Mouse (Mus musculus) retina, postnatal 7 days (tissue): ENCODE measurements around the gene Atad1.
"Not testable (repeated sequence)": the region's sequence is repeated elsewhere in the genome, so short reads cannot be mapped to it uniquely, and the experiment has no call there.

Experiments used
- DNase-seq: peaks from one replicate; pipeline ENCODE4 v3.0.0-alpha.2; 2012; ENCODE audit warnings: low read depth, low spot score

Atad1 gene

DNA sequence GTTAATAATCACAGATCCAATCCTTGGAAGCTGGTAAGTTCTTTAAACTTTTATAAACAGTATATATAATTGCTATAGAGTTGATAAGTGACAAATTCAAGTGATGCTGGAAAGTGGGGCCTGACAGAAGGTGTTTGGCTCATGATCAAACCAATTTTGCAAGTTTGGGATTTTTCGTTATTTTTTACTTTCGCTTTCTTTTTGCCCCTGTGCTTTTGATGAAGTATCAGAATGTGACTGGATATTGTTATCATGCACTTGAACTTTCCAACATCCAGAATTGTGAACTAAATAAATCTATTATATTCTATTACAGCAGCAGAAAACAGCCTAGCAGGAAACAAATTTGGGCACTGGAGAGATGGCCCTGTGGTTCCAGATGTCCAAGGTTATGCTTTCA, 58.7 kb downstream of the Atad1 start:
- no peak for DNase-seq

DNA sequence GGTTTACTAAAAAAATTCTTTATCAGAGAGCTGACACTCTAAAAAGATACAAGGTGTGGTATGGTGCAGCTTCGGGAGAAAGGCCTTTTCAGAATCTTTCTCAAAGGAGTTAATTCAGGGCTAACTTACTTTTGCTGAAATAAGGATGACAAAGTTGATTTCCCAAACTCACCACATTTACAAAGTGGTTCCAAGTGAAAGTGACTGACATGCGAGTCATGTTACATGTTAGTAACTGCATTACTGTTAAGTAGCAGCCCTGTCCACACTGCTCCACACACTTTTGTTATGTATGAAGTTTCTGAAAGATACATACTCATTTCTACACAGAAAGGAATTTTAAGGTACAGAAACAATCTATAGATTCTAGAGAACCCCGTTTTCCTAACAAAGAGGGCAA, 63.8 kb downstream of the Atad1 start:
- no peak for DNase-seq

DNA sequence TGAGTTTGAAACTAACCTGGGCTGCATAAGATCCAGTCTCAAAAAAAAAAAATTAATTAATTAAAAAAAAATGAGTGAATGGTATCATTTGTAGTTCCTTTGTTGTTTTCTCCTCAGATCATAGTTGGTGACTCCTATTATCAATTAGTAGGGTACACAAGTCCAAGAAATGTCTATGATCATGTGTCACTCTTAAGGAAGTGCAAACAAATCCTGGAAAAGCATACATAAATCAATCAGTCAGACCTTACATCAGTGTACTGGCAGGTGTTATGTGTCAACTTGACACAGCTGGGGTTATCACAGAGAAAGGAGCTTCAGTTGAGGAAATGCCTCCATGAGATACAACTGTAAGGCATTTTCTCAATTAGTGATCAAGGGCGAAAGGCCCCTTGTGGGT, 71.8 kb downstream of the Atad1 start:
- not testable (repeated sequence) for DNase-seq

- no peak for DNase-seq
Measured at GRCm38 (mm10) chr19:32665243-32665642, 74.3 kb downstream of the Atad1 start.

DNA sequence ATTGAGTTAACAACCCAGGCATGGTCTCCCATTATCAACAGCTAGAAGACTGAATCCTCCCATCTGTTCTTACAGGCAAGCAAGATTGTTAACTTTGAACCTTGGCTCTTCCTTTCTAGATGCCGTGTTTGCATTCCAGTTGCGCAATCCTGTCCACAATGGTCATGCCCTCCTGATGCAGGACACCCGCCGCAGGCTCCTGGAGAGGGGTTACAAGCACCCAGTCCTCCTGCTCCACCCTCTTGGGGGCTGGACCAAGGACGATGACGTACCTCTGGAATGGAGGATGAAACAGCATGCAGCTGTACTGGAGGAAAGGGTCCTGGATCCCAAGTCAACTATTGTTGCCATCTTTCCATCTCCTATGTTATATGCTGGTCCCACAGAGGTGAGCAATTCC, 76.7 kb downstream of the Atad1 start:
- no peak for DNase-seq

GRCm38 (mm10) chr19:32659346-32659745, 80.2 kb downstream of the Atad1 start:
- no peak for DNase-seq

DNA sequence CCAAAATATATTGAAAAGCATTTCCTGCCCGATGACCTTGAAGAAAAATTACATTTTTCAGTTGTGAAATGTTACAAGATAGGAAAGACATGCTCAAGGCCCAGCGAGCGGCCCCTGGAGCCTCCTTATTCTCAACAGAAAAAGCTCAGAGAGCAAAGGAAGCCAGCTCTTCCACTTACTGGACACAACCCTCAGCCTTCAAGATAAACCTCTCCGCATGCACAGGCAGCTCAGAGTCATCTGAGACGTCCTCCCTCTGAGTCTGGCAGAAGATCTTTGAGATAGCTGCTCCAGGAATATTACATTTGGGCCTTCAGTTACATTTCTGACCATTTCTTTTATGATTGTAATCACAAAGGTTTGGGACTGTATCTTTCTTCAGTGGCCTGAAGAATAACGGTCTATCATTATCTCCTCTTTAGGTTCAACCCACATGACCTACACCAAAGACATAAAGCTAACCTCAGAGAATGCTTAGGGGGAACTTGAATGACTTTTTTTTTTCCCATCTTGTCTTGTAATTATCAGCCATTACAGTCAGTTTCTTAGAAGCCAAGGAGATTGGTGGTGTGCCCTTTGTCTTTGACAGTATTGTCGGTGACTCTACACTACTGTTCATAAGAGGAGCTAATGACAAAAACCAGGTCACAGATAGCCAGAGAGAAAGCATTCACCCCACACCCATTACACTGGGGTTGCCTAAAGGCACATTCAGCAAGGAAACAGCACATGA, 85.8 kb downstream of the Atad1 start:
- DNase-seq: no peak

GRCm38 (mm10) chr19:32653122-32653521, 86.5 kb downstream of the Atad1 start:
- DNase-seq: no peak

DNA sequence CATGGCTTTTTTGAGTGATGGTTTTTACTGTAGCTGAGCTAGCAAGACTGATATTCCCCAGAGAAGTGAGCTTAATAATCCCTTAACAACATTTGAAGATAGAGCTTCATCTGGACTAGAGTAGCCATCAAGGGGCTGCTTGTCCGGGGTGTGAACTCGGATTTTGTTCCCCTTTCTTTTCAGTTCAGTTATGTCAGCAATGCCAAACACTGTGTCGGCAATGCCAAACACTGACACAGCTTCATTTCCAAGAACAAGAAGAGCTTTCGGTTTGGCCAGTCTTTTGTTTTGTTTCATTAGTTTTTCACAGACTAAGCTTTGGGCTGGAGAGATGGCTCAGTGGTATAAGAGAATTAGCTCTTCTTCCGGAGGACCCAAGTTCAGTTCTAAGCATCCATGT, 88.5 kb downstream of the Atad1 start:
- DNase-seq: no peak

- DNase-seq: no peak
Measured at GRCm38 (mm10) chr19:32648019-32648571, 91.5 kb downstream of the Atad1 start.

DNA sequence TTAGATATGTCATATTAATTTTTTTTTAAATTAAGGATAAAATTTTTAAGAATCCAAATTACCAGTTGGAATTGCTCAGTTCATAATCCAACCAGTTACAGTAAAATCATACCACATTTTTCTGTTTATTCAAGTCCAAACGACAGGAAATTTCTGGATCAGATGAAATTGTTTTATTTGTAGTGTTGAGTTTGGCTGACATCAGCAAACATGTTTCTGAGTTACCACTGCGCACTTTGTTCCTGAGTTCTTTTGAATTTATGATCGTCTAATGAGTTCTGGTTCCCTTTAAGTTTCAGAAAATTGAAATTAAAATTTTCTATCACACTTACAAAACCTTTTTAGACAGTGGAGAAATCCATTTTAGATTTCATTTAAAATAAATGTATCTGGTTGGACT, 93.2 kb downstream of the Atad1 start:
- no peak for DNase-seq

DNA sequence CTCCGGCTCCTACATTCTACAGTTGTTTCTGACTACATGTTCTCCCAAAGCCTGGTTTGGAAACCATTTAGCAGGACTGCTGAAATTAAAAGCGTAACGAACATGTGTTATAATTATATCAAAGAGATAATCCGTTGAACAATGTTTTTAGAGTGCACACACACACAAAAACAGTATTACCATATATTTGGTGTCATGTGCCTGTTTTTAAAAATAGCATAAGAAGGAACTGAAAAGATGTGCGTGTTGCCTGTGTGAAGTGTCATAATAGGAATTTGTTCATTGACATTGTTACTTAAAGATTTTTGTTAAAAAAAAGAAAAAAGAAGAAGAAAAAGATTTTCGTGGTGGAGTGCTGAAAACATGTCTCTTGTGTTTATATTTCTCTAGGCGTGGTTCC, 93.6 kb downstream of the Atad1 start:
- no peak for DNase-seq

GRCm38 (mm10) chr19:32643642-32644041, 95.9 kb downstream of the Atad1 start:
- DNase-seq: no peak

- DNase-seq: no peak
Measured at GRCm38 (mm10) chr19:32641995-32642394, 97.6 kb downstream of the Atad1 start.

GRCm38 (mm10) chr19:32641535-32641934, 98.1 kb downstream of the Atad1 start:
- DNase-seq: no peak

DNA sequence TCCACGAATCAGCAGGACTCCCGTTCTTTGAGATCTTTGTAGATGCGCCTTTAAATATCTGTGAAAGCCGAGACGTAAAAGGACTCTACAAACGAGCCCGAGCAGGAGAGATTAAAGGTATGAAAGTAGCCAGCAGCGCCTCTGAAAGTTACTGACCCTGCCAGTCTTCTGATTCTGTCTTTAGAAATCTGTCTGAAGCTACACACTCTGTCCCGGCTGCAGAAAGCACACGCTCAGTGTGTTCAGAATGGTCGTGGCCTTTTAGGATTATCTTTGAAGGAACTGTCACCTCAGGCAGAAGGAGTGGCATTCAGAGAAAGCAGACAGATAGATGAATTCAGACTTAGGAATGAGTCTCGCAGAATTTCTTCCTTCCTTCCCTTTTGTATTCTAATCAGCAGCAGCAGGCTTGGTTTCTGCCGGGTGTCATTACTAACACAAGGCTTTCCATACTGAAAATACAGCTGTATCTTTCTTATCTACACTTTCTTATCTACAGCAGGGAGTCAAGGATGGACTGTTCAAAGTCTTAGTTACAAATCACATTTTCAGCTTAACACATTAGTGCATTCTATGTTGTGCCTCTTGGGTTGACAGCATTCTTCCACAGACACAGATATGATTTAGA, 101.2 kb downstream of the Atad1 start:
- DNase-seq: no peak

DNA sequence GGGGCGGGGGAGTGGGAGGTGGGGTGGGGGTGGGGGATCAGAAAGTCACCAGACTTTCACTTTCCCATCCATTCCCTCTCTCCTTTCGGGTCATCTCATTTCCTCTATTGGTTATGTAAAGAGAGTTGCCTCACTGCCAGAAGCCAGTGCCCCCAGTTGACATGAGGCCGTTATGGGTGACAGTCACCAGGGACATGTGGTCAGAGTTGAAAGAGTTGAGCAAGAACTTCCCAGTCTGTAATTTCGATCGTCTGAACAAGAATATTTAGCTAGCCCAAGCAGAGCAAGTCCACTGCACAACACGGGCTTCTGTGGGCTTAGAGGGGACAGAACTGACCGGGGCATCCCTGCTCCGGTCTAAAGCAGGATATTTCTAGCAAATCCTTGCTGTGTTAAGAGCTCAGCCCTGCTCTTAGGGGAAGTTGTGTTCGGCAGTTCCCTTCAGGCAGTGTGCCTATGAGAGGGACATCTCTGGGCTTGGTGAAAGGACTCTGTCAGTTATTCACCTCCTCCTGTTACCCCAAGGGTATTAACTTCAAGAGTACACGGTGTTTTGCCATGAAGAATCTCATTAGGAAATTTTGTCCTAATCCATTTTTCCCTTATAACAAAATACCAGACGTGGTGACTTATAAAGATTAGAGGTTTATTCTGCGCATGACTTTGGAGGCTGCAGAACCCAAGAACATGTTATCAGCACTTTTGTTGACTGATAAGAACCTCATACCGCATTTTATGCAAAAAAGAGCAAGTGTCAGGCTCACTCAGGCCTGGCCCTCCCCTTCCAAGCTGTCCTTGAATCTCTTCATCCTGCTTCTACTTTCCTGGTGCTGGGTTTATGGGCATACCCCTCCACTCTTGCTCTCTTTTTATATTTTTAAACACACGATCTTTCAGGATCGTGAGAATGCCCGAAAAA, 102.0 kb downstream of the Atad1 start:
- no peak for DNase-seq

DNA sequence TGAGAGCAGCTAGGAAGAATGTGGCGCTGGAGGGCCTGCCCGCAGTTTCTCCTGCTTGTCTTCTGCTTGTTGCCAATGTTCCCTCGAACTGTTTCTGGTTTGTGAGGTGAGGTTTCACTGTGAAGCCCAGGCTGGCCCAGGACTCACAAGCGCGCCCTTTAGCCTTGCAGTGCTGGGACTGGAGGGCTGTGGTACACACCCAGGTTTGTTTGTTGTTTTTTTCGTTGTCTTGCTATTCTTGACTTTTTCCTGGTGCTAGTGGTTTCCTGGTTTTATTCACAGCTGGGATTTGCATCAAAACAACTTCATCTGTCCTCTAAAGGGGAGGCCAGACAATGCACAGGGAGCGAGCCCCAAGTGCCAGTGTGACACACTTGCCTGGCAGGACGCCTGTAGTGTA, 104.7 kb downstream of the Atad1 start:
- no peak for DNase-seq

GRCm38 (mm10) chr19:32628572-32629132, 110.9 kb downstream of the Atad1 start:
- no peak for DNase-seq

DNA sequence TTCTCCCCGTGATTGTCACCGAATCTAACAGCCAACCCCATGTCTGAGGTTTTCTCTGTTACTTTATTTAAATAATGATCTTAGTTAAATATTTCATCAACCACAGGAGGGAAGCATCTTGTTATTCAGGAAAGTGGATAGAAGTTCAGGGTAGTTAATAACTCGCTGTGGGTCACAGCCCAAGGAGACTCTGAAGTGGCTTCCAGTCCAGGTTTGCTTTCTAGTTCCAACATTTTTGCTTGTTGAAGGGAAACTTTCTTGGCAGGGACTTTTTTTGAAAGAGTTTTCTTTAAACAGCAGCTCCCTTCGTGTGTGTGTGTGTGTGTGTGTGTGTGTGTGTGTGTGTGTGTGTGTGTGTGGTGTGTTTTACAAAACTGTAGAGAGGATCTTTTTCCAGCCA, 112.0 kb downstream of the Atad1 start:
- no peak for DNase-seq

DNA sequence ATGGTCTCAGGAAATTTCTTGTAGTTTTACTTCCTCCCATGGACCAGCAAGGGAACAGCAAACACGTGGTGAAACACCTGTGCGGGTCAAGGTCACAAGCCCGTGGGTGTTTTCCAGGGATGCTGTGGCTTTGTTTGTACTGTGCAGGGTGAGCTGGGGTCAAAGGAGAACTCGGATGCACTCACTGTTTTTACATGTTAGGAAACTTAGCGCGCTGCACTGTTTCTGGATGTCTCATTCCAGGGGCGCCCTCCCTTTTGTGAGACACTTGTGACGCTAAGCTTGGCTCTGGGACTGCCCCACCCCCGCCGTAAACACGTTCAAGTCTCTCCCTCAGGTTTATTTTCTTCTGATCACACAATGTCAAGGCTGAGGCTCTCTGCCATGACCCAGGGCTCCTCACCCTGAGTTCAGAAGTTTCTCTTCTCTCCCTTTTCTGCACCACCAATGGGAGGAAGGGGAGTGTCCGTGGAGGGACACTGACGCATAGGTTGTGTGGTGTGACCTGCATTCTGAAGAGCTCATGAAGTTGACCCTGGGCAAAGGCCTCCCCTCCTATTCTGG, 112.7 kb downstream of the Atad1 start:
- DNase-seq: no peak

- DNase-seq: no peak
Measured at GRCm38 (mm10) chr19:32622142-32622541, 117.4 kb downstream of the Atad1 start.
